Mouse (Mus musculus): ENCODE data around the gene Zbtb7a. TPM values are rescaled to one million over a fixed set of nuclear protein-coding genes. Genes with fewer than 3 reads are reported as not detected.

Zbtb7a gene
- polyA plus RNA-seq (2015; fragmentation: Nextera tagmentation; extraction: Ambion mirVana): 52.5 and 53.0 TPM in 2 replicates

DNA sequence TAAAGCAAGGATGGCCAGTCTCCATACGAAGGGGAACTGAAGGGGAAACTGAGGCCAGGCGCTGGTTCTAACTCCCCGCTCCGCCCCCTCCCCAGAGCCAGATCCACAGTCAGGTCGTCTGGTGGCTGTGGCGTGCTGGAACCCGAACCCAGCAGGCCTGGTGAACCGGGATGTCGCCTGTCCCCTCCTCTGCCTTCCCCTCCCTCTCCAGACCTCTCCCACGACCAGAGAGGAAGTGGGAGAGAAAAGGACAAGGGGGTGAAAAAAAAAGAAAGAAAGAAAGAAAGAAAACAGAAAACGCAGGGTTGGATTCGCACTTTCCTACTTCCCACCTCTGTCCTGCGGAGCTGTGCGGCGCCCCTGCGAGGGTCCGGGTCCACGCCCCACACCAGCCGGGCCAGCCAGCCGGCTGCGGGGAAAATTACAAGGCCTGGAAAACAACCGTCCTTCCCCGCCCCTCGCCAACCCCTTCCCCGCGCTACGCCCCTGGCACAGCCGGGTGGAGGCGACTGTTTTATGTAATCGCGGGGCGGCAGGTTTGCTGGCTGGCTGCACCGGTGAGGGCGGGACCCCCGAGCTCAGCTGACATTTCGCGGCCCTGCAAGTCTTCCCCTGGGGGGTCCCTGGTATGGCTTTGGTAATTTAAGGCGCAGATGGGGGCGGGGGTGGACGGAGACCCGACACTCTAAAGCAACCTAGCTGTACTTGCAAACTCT, at the start of gene Zbtb7a:
Gene Zbtb7a, plus strand, starts transcription at position 255 of the 716 bp plus-strand sequence.
- Histone ChIP-seq H3K9ac (peak within 1 kb of the TSS; percentile 79), H3K27me3 (replicated peaks) (peaks cover 9% of the 10 kb centered on the region; the same call in 1 of the 2 replicates), H3K4me1 (replicated peaks) (peaks cover 34% of the 10 kb centered on the region), H3K36me3 (no peaks in the 10 kb centered on the region), H3K9me3 (no peaks in the 10 kb centered on the region), H3K27ac (peak within 1 kb of the TSS; percentile 97), H3K4me3 (replicated peaks) (peak within 1 kb of the TSS; percentile 67), H3K4me2 (replicated peaks) (peak within 1 kb of the TSS; percentile 91)
- no peak for ATAC-seq
- 3% methylated on average over 41 of the region's 41 CpGs for WGBS

DNA sequence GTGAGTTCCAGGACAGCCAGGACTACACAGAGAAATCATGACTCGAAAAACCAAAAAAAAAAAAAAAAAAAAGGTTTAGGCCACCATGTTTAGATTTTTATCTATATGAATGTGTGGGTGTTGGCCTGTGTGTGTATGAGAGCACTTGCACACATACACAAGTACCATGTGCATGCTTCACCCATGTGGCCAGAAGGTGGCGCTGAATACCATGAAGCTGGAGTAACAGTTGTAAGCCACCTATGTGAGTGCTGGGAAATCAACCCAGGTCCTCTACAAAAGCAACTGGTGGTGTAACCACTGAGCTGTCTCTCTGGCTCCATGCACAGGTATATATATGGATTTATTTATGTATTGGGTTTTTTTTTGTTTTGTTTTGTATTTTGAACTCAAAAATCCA, 48.0 kb upstream of the Zbtb7a start:
- Histone ChIP-seq H3K4me2 (replicated peaks) (no peak overlapping the region), H3K27ac (no peak overlapping the region)
- WGBS: 50% methylated on average over 2 of the region's 2 CpGs

DNA sequence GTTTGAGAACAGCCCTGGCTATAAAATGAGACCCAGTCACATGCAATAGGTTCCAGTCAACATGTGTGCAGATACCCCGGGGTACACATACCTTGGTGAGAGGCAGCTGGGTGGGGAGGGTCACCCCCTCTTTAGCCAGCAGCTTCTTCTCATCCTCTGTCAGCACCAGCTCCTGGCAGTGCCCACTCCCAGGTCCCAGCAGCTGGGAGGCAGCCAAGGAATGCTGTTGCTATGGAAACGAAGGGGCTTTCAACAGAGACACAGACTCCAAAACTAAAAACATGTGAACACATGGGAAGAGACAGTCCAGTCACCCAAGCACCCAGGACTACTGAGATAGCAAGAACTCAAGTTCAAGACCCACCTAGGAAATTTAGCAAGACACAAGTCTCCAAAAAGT, 45.8 kb upstream of the Zbtb7a start:
- 51% methylated on average over 2 of the region's 2 CpGs for WGBS
- no peak overlapping the region for H3K9ac ChIP-seq
- no peak overlapping the region for H3K4me2 ChIP-seq (replicated peaks)
- H3K27ac ChIP-seq: no peak overlapping the region
- no peaks in the 10 kb centered on the region for H3K9me3 ChIP-seq
- H3K36me3 ChIP-seq: no peaks in the 10 kb centered on the region
- peaks cover 8% of the 10 kb centered on the region; the same call in 1 of the 2 replicates for H3K4me1 ChIP-seq (replicated peaks)
- no peak overlapping the region for H3K4me3 ChIP-seq (replicated peaks)
- ATAC-seq: no peak
- no peaks in the 10 kb centered on the region for H3K27me3 ChIP-seq (replicated peaks)

More for the DNA sequence above, 48.0 kb upstream of the Zbtb7a start:
- H3K27me3 ChIP-seq (replicated peaks): no peaks in the 10 kb centered on the region
- H3K36me3 ChIP-seq: 0 out of 2 replicates have a peak, but pooled peaks cover 6% of the 10 kb centered on the region
- H3K9ac ChIP-seq: no peak overlapping the region
- H3K4me3 ChIP-seq (replicated peaks): no peak overlapping the region
- no peak for ATAC-seq
- peaks cover 4% of the 10 kb centered on the region; the same call in 1 of the 2 replicates for H3K4me1 ChIP-seq (replicated peaks)
- H3K9me3 ChIP-seq: no peaks in the 10 kb centered on the region

DNA sequence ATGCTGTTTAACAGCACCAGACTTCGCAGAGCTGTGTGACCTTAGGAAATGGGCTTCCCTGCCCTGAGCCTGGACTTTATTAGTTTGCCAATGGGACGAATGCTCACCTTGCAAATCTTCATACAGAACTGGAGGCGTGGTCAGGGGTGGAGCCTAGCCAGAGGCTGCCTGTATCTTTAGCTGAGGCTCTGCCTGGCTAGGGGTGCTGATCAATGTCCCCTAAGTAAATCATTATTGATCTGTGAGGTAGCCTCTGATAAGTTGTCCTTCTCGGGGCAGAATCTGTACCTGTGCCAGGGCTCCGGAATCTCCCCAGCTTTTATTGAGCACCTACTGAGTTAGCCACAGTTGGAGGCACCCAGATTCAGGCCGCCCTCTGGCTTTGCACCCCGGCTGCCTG, 44.4 kb upstream of the Zbtb7a start:
- H3K9ac ChIP-seq: no peak overlapping the region
- H3K9me3 ChIP-seq: no peaks in the 10 kb centered on the region
- peak overlapping the region; percentile 11; the same call in 1 of the 2 replicates for H3K4me2 ChIP-seq (replicated peaks)
- ATAC-seq: peak; percentile 6; the same call in 1 of the 2 replicates
- 59% methylated on average over 7 of the region's 7 CpGs for WGBS
- no peaks in the 10 kb centered on the region for H3K36me3 ChIP-seq
- no peak overlapping the region for H3K4me3 ChIP-seq (replicated peaks)
- no peak overlapping the region for H3K27ac ChIP-seq
- H3K27me3 ChIP-seq (replicated peaks): no peaks in the 10 kb centered on the region
- H3K4me1 ChIP-seq (replicated peaks): peaks cover 8% of the 10 kb centered on the region; the same call in 1 of the 2 replicates

DNA sequence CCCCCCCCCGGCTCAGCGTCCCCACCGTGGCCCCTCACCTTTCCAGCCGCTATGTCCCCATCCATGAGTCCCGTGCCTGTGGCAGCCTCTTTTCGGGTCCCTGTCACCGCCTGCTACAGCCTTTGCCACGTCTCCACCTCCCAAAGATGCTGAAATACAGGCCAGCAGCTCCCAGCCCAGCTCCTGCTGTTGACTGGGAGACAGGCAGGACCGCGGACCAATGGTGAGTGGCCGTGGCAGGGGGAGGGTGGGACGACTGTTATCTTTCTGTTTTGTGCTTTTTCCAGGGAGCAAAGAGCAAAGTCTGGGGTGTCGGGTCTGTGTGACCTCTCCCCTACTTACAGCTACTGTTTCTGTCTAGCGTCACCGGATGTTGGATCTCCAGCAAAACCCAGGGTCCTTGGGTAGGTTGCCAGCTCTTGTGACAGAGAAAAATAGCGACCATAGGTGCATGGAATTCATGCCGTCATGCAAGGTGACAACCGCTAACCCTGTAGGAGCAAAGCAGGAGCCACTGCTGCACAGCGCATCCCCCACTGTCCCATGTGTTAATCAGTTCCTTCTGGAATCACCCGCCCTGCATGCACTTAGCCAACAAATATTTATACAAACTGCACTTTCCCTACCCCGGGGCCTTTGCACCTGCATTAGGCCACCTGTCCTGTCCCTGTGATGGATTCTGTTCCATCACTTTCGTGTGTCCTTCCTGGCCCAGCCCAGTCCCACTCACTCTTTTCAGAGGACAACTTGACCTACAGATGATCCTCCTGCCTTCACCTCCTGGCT, 42.4 kb upstream of the Zbtb7a start:
- Histone ChIP-seq H3K4me3 (replicated peaks) (0 out of 2 replicates have a peak overlapping the region, but pooled peaks have one; percentile 6), H3K9ac (no peak overlapping the region; the same call in 1 of the 2 replicates), H3K27ac (peak overlapping the region; percentile 54), H3K27me3 (replicated peaks) (no peaks in the 10 kb centered on the region), H3K36me3 (no peaks in the 10 kb centered on the region), H3K4me2 (replicated peaks) (no peak overlapping the region), H3K9me3 (no peaks in the 10 kb centered on the region), H3K4me1 (replicated peaks) (peaks cover 8% of the 10 kb centered on the region; the same call in 1 of the 2 replicates)
- 44% methylated on average over 22 of the region's 22 CpGs for WGBS
- ATAC-seq: peak; percentile 72

DNA sequence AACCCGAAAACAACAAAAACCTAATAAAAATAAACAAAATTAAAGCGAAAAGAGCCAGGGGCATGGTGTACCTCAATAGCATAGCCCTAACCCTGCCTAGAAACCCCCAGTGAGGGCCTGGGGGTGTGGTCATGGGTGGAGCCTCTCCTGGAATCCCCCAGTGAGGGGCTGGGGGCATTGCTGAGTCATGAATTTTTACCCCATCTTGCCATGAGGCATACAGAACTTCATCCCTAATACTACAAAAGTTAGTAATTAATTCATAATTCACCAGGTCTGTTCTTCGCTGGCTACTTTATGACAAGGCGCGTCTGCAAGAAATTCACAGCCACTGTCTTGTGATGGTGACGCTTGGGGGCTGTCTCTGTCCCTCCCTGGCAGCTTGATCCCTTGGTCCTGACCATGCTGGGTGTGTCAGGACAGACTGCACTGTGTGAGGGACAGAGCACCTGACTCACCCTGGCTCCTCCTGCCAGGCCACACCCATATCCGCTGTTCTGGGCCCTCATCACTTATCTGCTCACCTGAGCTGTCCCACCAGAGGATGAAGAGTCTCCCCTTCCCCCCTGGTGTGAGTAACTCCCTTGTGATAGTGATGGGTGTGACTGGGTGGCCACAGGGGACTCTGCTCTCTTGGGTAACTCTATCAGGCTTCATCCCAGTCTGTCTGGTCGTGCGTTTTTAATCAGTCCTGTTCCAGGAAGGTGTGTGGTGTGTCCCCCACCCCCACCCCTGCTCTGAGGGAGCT, 39.9 kb upstream of the Zbtb7a start:
- H3K36me3 ChIP-seq: no peaks in the 10 kb centered on the region
- 36% methylated on average over 9 of the region's 9 CpGs for WGBS
- ATAC-seq: peak; percentile 93
- H3K27me3 ChIP-seq (replicated peaks): no peaks in the 10 kb centered on the region
- no peak overlapping the region for H3K4me3 ChIP-seq (replicated peaks)
- peaks cover 6% of the 10 kb centered on the region; the same call in 1 of the 2 replicates for H3K4me1 ChIP-seq (replicated peaks)
- no peak overlapping the region for H3K4me2 ChIP-seq (replicated peaks)
- peak overlapping the region; percentile 39; the same call in 1 of the 2 replicates for H3K27ac ChIP-seq
- H3K9me3 ChIP-seq: no peaks in the 10 kb centered on the region
- no peak overlapping the region for H3K9ac ChIP-seq

DNA sequence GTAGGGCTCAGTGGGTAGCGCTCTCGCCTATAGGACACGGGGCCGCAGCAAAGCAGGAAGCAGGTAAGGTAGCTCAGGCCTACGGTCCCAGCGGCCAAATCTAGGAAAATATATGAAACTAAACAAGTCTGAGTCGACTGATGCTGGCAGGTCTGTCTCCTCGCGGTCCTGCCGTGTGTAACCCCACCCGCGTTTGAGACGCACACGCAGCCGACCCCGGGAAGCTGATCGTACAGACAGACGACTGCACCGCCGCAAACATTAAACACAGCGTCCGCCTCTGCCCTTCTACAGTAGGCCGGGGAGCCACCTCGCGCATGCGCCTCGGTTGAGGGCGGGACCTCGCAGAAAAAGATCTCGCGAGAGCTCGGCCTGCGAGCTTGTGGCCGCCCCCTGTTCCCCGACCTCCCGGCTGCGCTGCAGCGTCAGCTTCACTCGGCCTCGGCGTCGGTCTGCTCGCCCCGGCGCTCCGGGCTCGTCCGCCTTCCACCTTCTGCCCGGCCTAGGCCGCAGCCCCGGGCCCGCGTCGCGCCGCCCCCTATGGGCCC, 29.4 kb upstream of the Zbtb7a start, which contains the start of gene Map2k2:
Gene Map2k2, plus strand, starts transcription at position 351 of the 548 bp plus-strand sequence.
- Histone ChIP-seq H3K9ac (peak within 1 kb of the TSS; percentile 100), H3K4me2 (replicated peaks) (peak within 1 kb of the TSS; percentile 78), H3K9me3 (no peaks in the 10 kb centered on the region), H3K4me3 (replicated peaks) (peak within 1 kb of the TSS; percentile 99), H3K27me3 (replicated peaks) (no peaks in the 10 kb centered on the region), H3K4me1 (replicated peaks) (peaks cover 16% of the 10 kb centered on the region), H3K27ac (peak within 1 kb of the TSS; percentile 100), H3K36me3 (peaks cover 24% of the 10 kb centered on the region)
- peak; percentile 96 for ATAC-seq
- under 1% methylated on average over 56 of the region's 56 CpGs for WGBS

DNA sequence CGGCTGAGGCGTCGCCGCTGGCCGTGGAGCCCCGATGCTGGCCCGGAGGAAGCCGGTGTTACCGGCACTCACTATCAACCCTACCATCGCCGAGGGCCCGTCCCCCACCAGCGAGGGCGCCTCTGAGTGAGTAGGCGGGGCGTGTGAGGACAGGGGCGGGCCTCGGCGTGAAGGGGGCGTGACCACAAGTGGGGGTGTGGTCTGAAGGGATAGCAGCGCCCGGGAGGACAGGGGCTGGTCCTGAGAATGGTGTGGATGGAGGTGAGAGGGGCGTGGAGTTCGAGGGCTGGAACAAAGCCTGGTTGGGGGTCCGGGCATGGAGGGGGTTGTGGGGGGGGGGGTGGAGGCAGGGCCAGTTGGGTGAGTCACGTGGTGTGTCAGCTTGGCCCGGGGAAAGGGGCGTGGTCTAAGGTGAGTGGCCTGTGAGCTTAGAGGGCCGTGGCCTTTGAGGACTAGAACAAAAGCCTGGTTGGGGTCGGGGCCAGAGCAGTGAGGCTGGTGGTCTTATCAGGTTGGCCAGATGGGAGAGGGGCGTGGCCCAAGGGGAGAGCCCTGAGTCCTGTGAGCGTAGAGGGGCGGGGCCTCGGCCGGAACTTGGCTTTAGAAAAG, 28.8 kb upstream of the Zbtb7a start:
- peaks cover 30% of the 10 kb centered on the region for H3K36me3 ChIP-seq
- H3K27ac ChIP-seq: peak overlapping the region; percentile 100
- H3K27me3 ChIP-seq (replicated peaks): no peaks in the 10 kb centered on the region
- peak overlapping the region; percentile 78 for H3K4me2 ChIP-seq (replicated peaks)
- peak overlapping the region; percentile 100 for H3K9ac ChIP-seq
- peaks cover 16% of the 10 kb centered on the region for H3K4me1 ChIP-seq (replicated peaks)
- ATAC-seq: peak; percentile 93
- H3K4me3 ChIP-seq (replicated peaks): peak overlapping the region; percentile 99
- no peaks in the 10 kb centered on the region for H3K9me3 ChIP-seq
- under 1% methylated on average over 35 of the region's 35 CpGs for WGBS

DNA sequence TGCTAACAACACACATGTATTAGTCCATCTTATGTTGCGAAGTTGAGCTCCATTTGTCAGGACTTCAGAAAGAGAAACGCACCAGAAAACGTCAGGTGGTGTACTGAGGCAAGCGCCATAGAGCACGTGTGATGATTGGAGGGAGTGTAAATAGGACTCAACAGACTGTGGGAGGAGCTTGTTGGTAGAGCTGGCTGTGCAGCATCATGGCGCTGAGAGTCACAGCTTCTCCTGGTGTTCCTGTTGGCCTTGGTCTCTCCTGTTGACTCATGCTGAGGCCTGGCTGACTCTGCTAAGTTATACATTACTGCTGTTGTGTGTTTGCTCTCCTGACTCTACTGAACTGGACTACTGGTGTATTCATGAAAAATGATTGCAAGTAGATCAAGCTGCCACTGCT, 22.1 kb upstream of the Zbtb7a start:
- Histone ChIP-seq H3K9ac (no peak overlapping the region), H3K9me3 (no peaks in the 10 kb centered on the region), H3K36me3 (peaks cover 65% of the 10 kb centered on the region), H3K4me1 (replicated peaks) (no peaks in the 10 kb centered on the region), H3K4me3 (replicated peaks) (no peak overlapping the region), H3K27me3 (replicated peaks) (no peaks in the 10 kb centered on the region), H3K27ac (no peak overlapping the region), H3K4me2 (replicated peaks) (no peak overlapping the region)
- ATAC-seq: no peak
- 92% methylated on average over 6 of the region's 6 CpGs for WGBS

DNA sequence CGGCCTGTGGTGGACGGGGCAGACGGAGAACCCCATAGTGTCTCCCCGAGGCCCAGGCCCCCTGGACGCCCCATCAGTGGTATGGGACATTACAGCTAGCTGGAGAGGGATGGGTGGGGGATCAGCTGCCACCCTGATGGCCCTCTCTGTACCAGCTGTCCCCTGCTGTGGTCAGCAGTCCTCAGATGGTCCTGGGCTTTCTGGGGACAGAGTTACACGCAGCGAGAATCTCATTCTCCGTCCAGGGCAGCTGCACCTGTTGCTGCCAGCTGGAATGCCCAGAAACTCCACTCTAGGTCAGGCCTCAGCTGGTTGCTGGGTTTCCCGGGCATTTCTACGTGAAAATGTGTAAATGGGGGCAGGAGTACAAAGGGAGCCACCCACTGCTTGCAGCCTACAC, 15.4 kb upstream of the Zbtb7a start:
- Histone ChIP-seq H3K4me1 (replicated peaks) (no peaks in the 10 kb centered on the region), H3K27ac (no peak overlapping the region), H3K36me3 (peaks cover 57% of the 10 kb centered on the region), H3K4me2 (replicated peaks) (no peak overlapping the region), H3K4me3 (replicated peaks) (no peak overlapping the region), H3K9me3 (no peaks in the 10 kb centered on the region), H3K27me3 (replicated peaks) (no peaks in the 10 kb centered on the region), H3K9ac (no peak overlapping the region)
- no peak for ATAC-seq
- 91% methylated on average over 10 of the region's 10 CpGs for WGBS

DNA sequence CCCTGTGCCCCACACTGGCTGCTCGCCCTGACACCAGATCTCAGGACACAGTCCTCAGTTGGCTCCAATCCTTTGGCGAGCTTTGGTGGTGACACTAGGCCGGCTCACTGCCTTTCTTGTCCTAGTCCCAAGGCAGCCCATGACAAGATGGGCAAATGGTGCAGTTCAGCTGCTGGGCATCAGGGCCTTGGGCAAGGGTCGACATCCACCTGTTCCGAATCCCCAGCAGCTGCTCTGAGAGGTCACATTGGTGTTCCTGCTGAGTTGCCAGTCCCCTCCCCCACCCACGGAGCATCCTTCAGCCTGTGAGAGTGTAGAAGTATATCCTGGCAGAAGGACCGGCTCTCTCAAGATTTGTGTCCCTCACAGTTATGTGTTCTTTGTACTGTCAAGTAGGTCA, 14.4 kb upstream of the Zbtb7a start:
- H3K9ac ChIP-seq: no peak overlapping the region
- no peak overlapping the region for H3K4me2 ChIP-seq (replicated peaks)
- H3K4me3 ChIP-seq (replicated peaks): no peak overlapping the region
- WGBS: 86% methylated on average over 7 of the region's 7 CpGs
- peaks cover 54% of the 10 kb centered on the region for H3K36me3 ChIP-seq
- no peaks in the 10 kb centered on the region for H3K27me3 ChIP-seq (replicated peaks)
- no peaks in the 10 kb centered on the region for H3K4me1 ChIP-seq (replicated peaks)
- no peak for ATAC-seq
- no peak overlapping the region for H3K27ac ChIP-seq
- H3K9me3 ChIP-seq: no peaks in the 10 kb centered on the region

All from intestine, embryonic 15.5 days (tissue).